Mouse (Mus musculus) gastrocnemius, adult 2 months (tissue): Measurements from ENCODE around the gene Rps6kl1. TPM values are rescaled to one million over a fixed set of nuclear protein-coding genes. Genes with fewer than 3 reads are reported as not detected.

Experiments used
- DNase-seq: peaks from one replicate; pipeline ENCODE4 v3.0.0; 2022
- H3K27ac ChIP-seq: fragments of 200-600 bp; 2 replicates; pipeline ENCODE4 v1.8.1; 2022; ENCODE audit warnings: mild to moderate bottlenecking
- H3K4me3 ChIP-seq: fragments of 200-600 bp; 2 replicates; pipeline ENCODE4 v1.8.1; 2022; ENCODE audit warnings: mild to moderate bottlenecking, moderate library complexity
- CTCF ChIP-seq: fragments of 200-600 bp; IDR thresholded peaks from 2 replicates; pipeline ENCODE4 v1.8.1; 2022; ENCODE audit warnings: antibody characterized with exemption, mild to moderate bottlenecking, moderate library complexity
- intact Hi-C: fragments of 180-260 bp; cut with DNase I; formaldehyde crosslinking; loops from one replicate; pipeline ENCODE4 v1.15.1; 2025
- total RNA-seq, 2 experiments: library from RNA; stranded (reverse); gene quantifications; 2 replicates each; pipeline ENCODE4 v1.2.3; 2021

The Rps6kl1 gene
- total RNA-seq, 2 experiments from 2014 or later, result 0.94 to 1.1 TPM

GRCm38 (mm10) chr12:85170284-85170947 lies 19.4 kb upstream of the Rps6kl1 start:
- H3K4me3 ChIP-seq, result peak overlapping the region; percentile 19
- TF ChIP-seq CTCF, result no peak
- intact Hi-C loops, result loop anchor here (5.0 kb wide), 1 partner anchor 47 kb away; the partner anchor contains the start of gene Eif2b2
- peak; percentile 89 for DNase-seq
- peak overlapping the region; percentile 85 for H3K27ac ChIP-seq

- H3K4me3 ChIP-seq, result peak overlapping the region; percentile 54
- intact Hi-C loops, result loop anchor here (2.0 to 5.0 kb wide), 3 partner anchors 47 to 135 kb away; partner anchors contain the start of genes Acyp1, Eif2b2 and Zc2hc1c
- no peak for TF ChIP-seq CTCF
- H3K27ac ChIP-seq, result peak overlapping the region; percentile 85
- DNase-seq, result peak; percentile 53
Measured at GRCm38 (mm10) chr12:85169877-85170276, 18.8 kb upstream of the Rps6kl1 start.

GRCm38 (mm10) chr12:85169117-85169858 lies 18.2 kb upstream of the Rps6kl1 start:
- Histone ChIP-seq H3K4me3 (peak overlapping the region; percentile 54), H3K27ac (peak overlapping the region; percentile 85)
- TF ChIP-seq CTCF, result peak; percentile 93
- intact Hi-C loops, result loop anchor here (2.0 to 5.0 kb wide), 2 partner anchors 118 to 136 kb away; partner anchors contain the start of genes Acyp1 and Zc2hc1c
- peak; percentile 93 for DNase-seq

- Histone ChIP-seq H3K4me3 (no peak overlapping the region), H3K27ac (no peak overlapping the region)
- intact Hi-C loops, result loop anchor here (5.0 kb wide), 1 partner anchor 121 kb away; the partner anchor contains the start of genes Acyp1 and Zc2hc1c
- TF ChIP-seq CTCF, result no peak
- no peak for DNase-seq
Measured at GRCm38 (mm10) chr12:85166631-85167030, 15.6 kb upstream of the Rps6kl1 start.

GRCm38 (mm10) chr12:85164996-85165395 lies 13.9 kb upstream of the Rps6kl1 start:
- DNase-seq, result peak; percentile 80
- TF ChIP-seq CTCF, result no peak
- Histone ChIP-seq H3K4me3 (no peak overlapping the region), H3K27ac (peak overlapping the region; percentile 57)
- intact Hi-C loops, result loop anchor here (5.0 kb wide), 1 partner anchor 122 kb away; the partner anchor contains the start of genes Acyp1 and Zc2hc1c

DNA sequence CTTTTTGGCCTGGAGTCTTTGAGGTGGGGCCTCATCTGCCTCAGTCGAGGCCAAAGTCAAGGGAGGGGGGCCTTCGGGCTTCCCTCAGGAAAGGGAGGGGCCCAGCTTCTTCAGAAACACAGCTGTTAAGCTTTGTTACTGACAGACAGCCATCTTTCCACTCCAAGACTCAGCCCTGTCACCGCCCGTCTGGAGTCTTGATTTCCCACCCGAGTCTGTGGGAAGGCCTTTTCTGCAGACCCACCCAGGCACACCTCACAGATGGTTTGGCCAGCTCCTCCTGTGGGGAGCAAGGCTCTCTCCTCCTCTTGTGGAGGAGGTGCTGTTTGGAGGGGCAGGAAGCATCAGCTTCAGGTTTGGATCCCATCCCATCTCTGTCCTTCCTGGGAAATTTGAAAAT lies 8.5 kb upstream of the Rps6kl1 start:
- Histone ChIP-seq H3K4me3 (no peak overlapping the region), H3K27ac (peak overlapping the region; percentile 74)
- intact Hi-C loops, result no loop called here

GRCm38 (mm10) chr12:85158801-85159200 lies 7.7 kb upstream of the Rps6kl1 start:
- no peak for DNase-seq
- Histone ChIP-seq H3K4me3 (no peak overlapping the region), H3K27ac (peak overlapping the region; percentile 74)
- intact Hi-C loops, result no loop called here
- no peak for TF ChIP-seq CTCF

More for the DNA sequence above, 8.5 kb upstream of the Rps6kl1 start:
- no peak for TF ChIP-seq CTCF
- DNase-seq, result peak; percentile 67

GRCm38 (mm10) chr12:85157797-85158460 lies 6.9 kb upstream of the Rps6kl1 start:
- H3K4me3 ChIP-seq, result no peak overlapping the region
- no peak for TF ChIP-seq CTCF
- H3K27ac ChIP-seq, result peak overlapping the region; percentile 74
- no peak for DNase-seq
- intact Hi-C loops, result no loop called here

- DNase-seq, result no peak
- H3K27ac ChIP-seq, result peak overlapping the region; percentile 4; the same call in 1 of the 2 replicates
- intact Hi-C loops, result no loop called here
- no peak for TF ChIP-seq CTCF
- no peak overlapping the region for H3K4me3 ChIP-seq
Measured at GRCm38 (mm10) chr12:85156324-85156723, 5.3 kb upstream of the Rps6kl1 start.

- intact Hi-C loops, result no loop called here
Measured at GRCm38 (mm10) chr12:85153011-85153410, 1.9 kb upstream of the Rps6kl1 start.

DNA sequence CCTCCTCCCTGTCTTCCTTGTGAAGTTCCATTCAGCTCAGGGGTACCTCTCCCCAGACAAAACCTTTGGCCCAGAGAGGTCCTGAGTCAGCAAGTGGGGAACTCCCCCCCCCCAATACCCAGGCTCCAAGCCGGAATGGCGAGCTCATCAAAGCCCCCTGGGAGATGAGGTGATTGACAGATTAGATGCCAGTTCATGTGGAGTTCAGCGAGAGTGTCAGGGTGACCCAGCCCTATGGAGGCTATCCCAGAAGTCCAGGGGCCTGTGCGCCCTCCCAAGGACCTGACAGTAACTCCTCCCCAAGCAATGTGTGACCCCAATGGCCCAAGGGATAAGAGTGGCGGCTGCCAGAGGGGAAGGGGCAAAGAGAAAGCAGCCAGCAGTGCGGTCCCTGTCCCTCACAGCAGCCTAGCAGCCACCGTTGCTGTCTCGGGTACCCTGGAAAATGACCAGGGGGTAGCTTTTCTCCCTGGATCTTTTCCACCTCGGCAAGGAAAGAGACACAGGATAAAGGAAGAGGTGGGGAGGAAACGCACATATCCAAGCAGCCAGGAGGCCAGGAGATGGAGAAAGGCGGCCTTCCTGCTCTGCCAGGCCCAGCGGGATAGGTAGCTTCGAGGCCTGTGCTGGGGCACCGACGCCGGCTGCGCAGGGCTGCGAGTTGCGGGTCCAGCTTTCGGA lies 603 bp downstream of the Rps6kl1 start:
- Histone ChIP-seq H3K4me3 (peak overlapping the region; percentile 70), H3K27ac (peak overlapping the region; percentile 76)
- intact Hi-C loops, result no loop called here
- TF ChIP-seq CTCF, result no peak
- no peak for DNase-seq

More at GRCm38 (mm10) chr12:85153011-85153410, 1.9 kb upstream of the Rps6kl1 start:
- TF ChIP-seq CTCF, result no peak
- Histone ChIP-seq H3K27ac (no peak overlapping the region), H3K4me3 (no peak overlapping the region)
- DNase-seq, result no peak

DNA sequence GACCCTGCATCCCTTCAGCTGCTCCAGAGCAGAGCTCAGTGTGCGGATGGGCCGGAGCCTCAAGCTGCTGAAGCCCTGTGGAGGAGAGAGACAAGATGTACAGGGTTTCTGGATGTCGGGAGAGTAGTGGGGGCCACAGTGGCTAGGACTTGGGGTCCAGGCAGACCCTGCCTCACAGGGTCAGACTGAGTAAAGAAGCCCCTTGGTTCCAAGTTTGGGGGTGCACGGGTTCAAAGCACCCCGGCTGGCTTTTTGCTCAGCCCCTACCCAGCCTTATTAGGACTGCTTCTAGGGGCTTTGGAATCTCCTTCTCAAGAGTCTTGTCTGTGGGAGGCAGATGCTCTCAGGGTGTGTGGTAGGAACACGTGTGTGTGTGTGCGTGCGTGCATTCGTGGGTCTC lies 4.2 kb downstream of the Rps6kl1 start:
- TF ChIP-seq CTCF, result no peak
- intact Hi-C loops, result loop anchor here (10.0 kb wide), 1 partner anchor 338 kb away; no protein-coding TSS in a partner anchor

More for the DNA sequence above, 4.2 kb downstream of the Rps6kl1 start:
- no peak overlapping the region for H3K4me3 ChIP-seq
- no peak overlapping the region for H3K27ac ChIP-seq
- no peak for DNase-seq
